Mouse (Mus musculus) layer of hippocampus, adult 18-20 months (tissue): ENCODE measurements around the gene Thtpa. TPM values are rescaled to one million over a fixed set of nuclear protein-coding genes. Genes with fewer than 3 reads are reported as not detected.

Experiments
- DNase-seq, 2 experiments: peaks; one replicate each; pipeline ENCODE4 v3.0.0; 2022; ENCODE audit warnings: low spot score in 2 of 2
- total RNA-seq, 2 experiments: library from RNA; stranded (reverse); gene quantifications; 2 replicates each; pipeline ENCODE4 v1.2.3; 2021

Gene Thtpa
- total RNA-seq, 2 experiments from 2014 or later: 17.8 to 18.3 TPM

DNA sequence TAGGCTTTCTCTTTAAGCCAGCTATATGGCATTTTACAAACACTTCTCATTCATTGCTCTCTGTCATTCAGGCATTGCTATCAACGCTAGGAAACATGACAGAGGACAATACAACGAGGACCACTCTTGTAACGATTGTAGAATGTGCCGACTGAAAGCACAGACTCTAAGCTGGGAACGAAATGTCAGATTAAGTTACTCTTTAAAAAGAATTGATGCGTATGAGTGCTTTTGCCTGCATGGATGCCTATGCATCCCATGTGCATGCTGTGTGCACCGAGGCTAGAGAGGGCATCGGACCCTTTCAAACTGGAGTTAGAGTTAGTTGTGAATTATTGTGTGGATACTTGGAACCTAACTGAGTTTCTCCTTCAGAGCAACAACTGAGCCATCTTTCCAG is 41.1 kb downstream of the Thtpa start:
- no peak for DNase-seq

GRCm38 (mm10) chr14:55139313-55139712 is 44.7 kb downstream of the Thtpa start:
- no peak for DNase-seq

- DNase-seq: no peak
Observed at GRCm38 (mm10) chr14:55146324-55146723, 51.7 kb downstream of the Thtpa start.

- peak in 1 of 2 experiments; percentile 20 for DNase-seq
Observed at GRCm38 (mm10) chr14:55146829-55147401, 52.3 kb downstream of the Thtpa start.

GRCm38 (mm10) chr14:55148363-55148915 is 53.9 kb downstream of the Thtpa start:
- peak; percentile 71 to 79 for DNase-seq

Other genes starting within 250 kb of the Thtpa start
- 10 to 100 TPM; 22.7 to 22.8 TPM for gene Homez, start 223.8 kb upstream of the Thtpa start, total RNA-seq
- gene Ppp1r3e, start 217.2 kb upstream of the Thtpa start, total RNA-seq: 10 to 100 TPM; 19.3 to 19.7 TPM
- 100 to 1,000 TPM; 121 to 124 TPM for gene Bcl2l2, start 211.4 kb upstream of the Thtpa start, total RNA-seq
- 1 to 10 TPM in 1 of 2 experiments, under 1 TPM in 1; 0.45 to 7.3 TPM for gene Gm20521, start 211.3 kb upstream of the Thtpa start, total RNA-seq
- 100 to 1,000 TPM; 227 to 252 TPM for gene Pabpn1, start 202.3 kb upstream of the Thtpa start, total RNA-seq
- 100 to 1,000 TPM; 691 to 697 TPM for gene Slc22a17, start 181.7 kb upstream of the Thtpa start, total RNA-seq
- gene Efs, start 168.7 kb upstream of the Thtpa start, total RNA-seq: 10 to 100 TPM in 1 of 2 experiments, 1 to 10 TPM in 1; 9.9 to 10.5 TPM
- not detected for gene Il25, start 162.1 kb upstream of the Thtpa start, total RNA-seq
- 10 to 100 TPM; 77.1 to 86.1 TPM for gene Cmtm5, start 158.5 kb upstream of the Thtpa start, total RNA-seq
- gene Myh6, start 127.9 kb upstream of the Thtpa start, total RNA-seq: 1 to 10 TPM; 3.7 to 5.0 TPM
- not detected for gene Gm17428, start 117.9 kb upstream of the Thtpa start, total RNA-seq
- 10 to 100 TPM; 10.1 to 14.4 TPM for gene Myh7, start 100.2 kb upstream of the Thtpa start, total RNA-seq
- gene Ngdn, start 79.3 kb upstream of the Thtpa start, total RNA-seq: 10 to 100 TPM; 30.2 to 32.7 TPM
- gene Zfhx2, start 2.5 kb upstream of the Thtpa start, total RNA-seq: 10 to 100 TPM; 52.9 to 58.5 TPM
- 10 to 100 TPM; 11.3 to 14.9 TPM for gene Ap1g2, start 11.8 kb downstream of the Thtpa start, total RNA-seq
- 100 to 1,000 TPM; 423 to 433 TPM for gene Jph4, start 22.2 kb downstream of the Thtpa start, total RNA-seq
- not detected for gene Dhrs2, start 127.2 kb downstream of the Thtpa start, total RNA-seq